Mouse (Mus musculus): ENCODE data around the gene Dock10. TPM values are rescaled to one million over a fixed set of nuclear protein-coding genes. Genes with fewer than 3 reads are reported as not detected.

The Dock10 gene
- 2.2 and 3.5 TPM in 2 replicates for polyA plus RNA-seq (2012; rRNA removed)
- polyA plus RNA-seq (2014; fragmentation: Nextera tagmentation; extraction: Ambion mirVana), result 2.6 and 3.6 TPM in 2 replicates

GRCm38 (mm10) chr1:80757977-80758797 lies at the start of gene Dock10:
Gene Dock10 (minus strand): TSS chr1:80758527.
- Histone ChIP-seq H3K27me3 (ENCODE audit: control insufficient read depth, insufficient read depth, low read length) (peaks cover 11% of the 10 kb centered on the region; the same call in 1 of the 2 replicates), H3K27ac (no peak within 1 kb of the TSS), H3K36me3 (replicated peaks; ENCODE audit: control insufficient read depth, insufficient read depth, low read depth) (no peaks in the 10 kb centered on the region), H3K9ac (replicated peaks) (no peak within 1 kb of the TSS), H3K4me3 (ENCODE audit: insufficient read depth in 1 of 2, low read depth in 2 of 2, low read length in 2 of 2) (peak within 1 kb of the TSS; percentile 51 to 58), H3K9me3 (ENCODE audit: control insufficient read depth, low read length) (no peaks in the 10 kb centered on the region), H3K4me2 (ENCODE audit: low read depth) (peak within 1 kb of the TSS; percentile 55), H3K4me1 (replicated peaks; ENCODE audit: control insufficient read depth in 2 of 2, insufficient read depth in 2 of 2, low read length in 1 of 2) (no peaks in the 10 kb centered on the region; a peak in 2 of 4 replicates)
- ATAC-seq (ENCODE audit: insufficient read depth), result peak; percentile 45
- no peak for TF ChIP-seq CTCF (IDR thresholded peaks at IDR 0.05; ENCODE audit: low read depth)
- TF ChIP-seq EP300 (IDR thresholded peaks at IDR 0.05; ENCODE audit: low read depth), result no peak
- under 1% methylated on average over 80 of the region's 82 CpGs for WGBS (ENCODE audit: insufficient replicate concordance)
- no peak for DNase-seq (ENCODE audit: low read depth in 3 of 3, low spot score in 3 of 3)

- Histone ChIP-seq H3K27ac (no peak overlapping the region), H3K27me3 (ENCODE audit: control insufficient read depth, insufficient read depth, low read length) (no peaks in the 10 kb centered on the region), H3K4me1 (replicated peaks; ENCODE audit: control insufficient read depth in 2 of 2, insufficient read depth in 2 of 2, low read length in 1 of 2) (no peaks in the 10 kb centered on the region), H3K4me2 (ENCODE audit: low read depth) (no peak overlapping the region), H3K9me3 (ENCODE audit: control insufficient read depth, low read length) (no peaks in the 10 kb centered on the region), H3K36me3 (replicated peaks; ENCODE audit: control insufficient read depth, insufficient read depth, low read depth) (no peaks in the 10 kb centered on the region), H3K9ac (replicated peaks) (no peak overlapping the region), H3K4me3 (ENCODE audit: insufficient read depth in 1 of 2, low read depth in 2 of 2, low read length in 2 of 2) (no peak overlapping the region)
- TF ChIP-seq EP300 (IDR thresholded peaks at IDR 0.05; ENCODE audit: low read depth) (no peak), CTCF (IDR thresholded peaks at IDR 0.05; ENCODE audit: low read depth) (no peak)
- ATAC-seq (ENCODE audit: insufficient read depth) (no peak), DNase-seq (ENCODE audit: low read depth in 3 of 3, low spot score in 3 of 3) (no peak)
- 44% methylated on average over 3 of the region's 3 CpGs for WGBS (ENCODE audit: insufficient replicate concordance)
Measured at GRCm38 (mm10) chr1:80806835-80807398, 48.6 kb upstream of the Dock10 start.

- 67% methylated on average over 3 of the region's 3 CpGs for WGBS (ENCODE audit: insufficient replicate concordance)
- no peaks in the 10 kb centered on the region for H3K27me3 ChIP-seq (ENCODE audit: control insufficient read depth, insufficient read depth, low read length)
- H3K4me2 ChIP-seq (ENCODE audit: low read depth), result no peak overlapping the region
- H3K9me3 ChIP-seq (ENCODE audit: control insufficient read depth, low read length), result no peaks in the 10 kb centered on the region
- ATAC-seq (ENCODE audit: insufficient read depth) (no peak), DNase-seq (ENCODE audit: low read depth in 3 of 3, low spot score in 3 of 3) (no peak)
- no peak overlapping the region for H3K27ac ChIP-seq
- no peak for TF ChIP-seq CTCF (IDR thresholded peaks at IDR 0.05; ENCODE audit: low read depth)
- TF ChIP-seq EP300 (IDR thresholded peaks at IDR 0.05; ENCODE audit: low read depth), result no peak
- no peaks in the 10 kb centered on the region for H3K36me3 ChIP-seq (replicated peaks; ENCODE audit: control insufficient read depth, insufficient read depth, low read depth)
- H3K4me1 ChIP-seq (replicated peaks; ENCODE audit: control insufficient read depth in 2 of 2, insufficient read depth in 2 of 2, low read length in 1 of 2), result no peaks in the 10 kb centered on the region
- no peak overlapping the region for H3K4me3 ChIP-seq (ENCODE audit: insufficient read depth in 1 of 2, low read depth in 2 of 2, low read length in 2 of 2)
- H3K9ac ChIP-seq (replicated peaks), result no peak overlapping the region
Measured at GRCm38 (mm10) chr1:80802023-80802422, 43.7 kb upstream of the Dock10 start.

- Histone ChIP-seq H3K4me1 (replicated peaks; ENCODE audit: control insufficient read depth in 2 of 2, insufficient read depth in 2 of 2, low read length in 1 of 2) (no peaks in the 10 kb centered on the region), H3K27ac (no peak overlapping the region), H3K4me2 (ENCODE audit: low read depth) (no peak overlapping the region), H3K27me3 (ENCODE audit: control insufficient read depth, insufficient read depth, low read length) (no peaks in the 10 kb centered on the region), H3K9me3 (ENCODE audit: control insufficient read depth, low read length) (no peaks in the 10 kb centered on the region), H3K9ac (replicated peaks) (no peak overlapping the region), H3K36me3 (replicated peaks; ENCODE audit: control insufficient read depth, insufficient read depth, low read depth) (no peaks in the 10 kb centered on the region), H3K4me3 (ENCODE audit: insufficient read depth in 1 of 2, low read depth in 2 of 2, low read length in 2 of 2) (no peak overlapping the region)
- DNase-seq (ENCODE audit: low read depth in 3 of 3, low spot score in 3 of 3) (no peak), ATAC-seq (ENCODE audit: insufficient read depth) (no peak)
- WGBS (ENCODE audit: insufficient replicate concordance), result 42% methylated on average over 2 of the region's 2 CpGs
- TF ChIP-seq EP300 (IDR thresholded peaks at IDR 0.05; ENCODE audit: low read depth), result no peak
- TF ChIP-seq CTCF (IDR thresholded peaks at IDR 0.05; ENCODE audit: low read depth), result no peak
Measured at GRCm38 (mm10) chr1:80785066-80785779, 26.9 kb upstream of the Dock10 start.

- WGBS (ENCODE audit: insufficient replicate concordance), result 55% methylated on average over 3 of the region's 3 CpGs
- Histone ChIP-seq H3K9me3 (ENCODE audit: control insufficient read depth, low read length) (no peaks in the 10 kb centered on the region), H3K4me3 (ENCODE audit: insufficient read depth in 1 of 2, low read depth in 2 of 2, low read length in 2 of 2) (no peak overlapping the region), H3K9ac (replicated peaks) (no peak overlapping the region), H3K36me3 (replicated peaks; ENCODE audit: control insufficient read depth, insufficient read depth, low read depth) (no peaks in the 10 kb centered on the region), H3K4me1 (replicated peaks; ENCODE audit: control insufficient read depth in 2 of 2, insufficient read depth in 2 of 2, low read length in 1 of 2) (no peaks in the 10 kb centered on the region), H3K27me3 (ENCODE audit: control insufficient read depth, insufficient read depth, low read length) (no peaks in the 10 kb centered on the region), H3K4me2 (ENCODE audit: low read depth) (no peak overlapping the region), H3K27ac (no peak overlapping the region)
- TF ChIP-seq CTCF (IDR thresholded peaks at IDR 0.05; ENCODE audit: low read depth) (no peak), EP300 (IDR thresholded peaks at IDR 0.05; ENCODE audit: low read depth) (no peak)
- ATAC-seq (ENCODE audit: insufficient read depth) (no peak), DNase-seq (ENCODE audit: low read depth in 3 of 3, low spot score in 3 of 3) (no peak)
Measured at GRCm38 (mm10) chr1:80784155-80784554, 25.8 kb upstream of the Dock10 start.
